Mouse (Mus musculus) heart, embryonic 14.5 days (tissue): Measurements from ENCODE around the gene Flot1. TPM values are rescaled to one million over a fixed set of nuclear protein-coding genes. Genes with fewer than 3 reads are reported as not detected.

ENCODE experiments used
- ATAC-seq: fragments of 200-750 bp; cut with Nextera tagmentation; 2 replicates; pipeline ENCODE4 v1.8.0; 2017; ENCODE audit warnings: low read depth, moderate TSS enrichment; ENCODE audit not compliant: insufficient number of reproducible peaks, insufficient read depth, low FRiP score
- H3K27ac ChIP-seq, 2 experiments: fragments of 200-500 bp in 1 of 2; fragments of 300-500 bp in 1 of 2; sonication (generic) in 1 of 2; replicated peaks in 1 of 2; 2 replicates each; pipeline ENCODE4 v1.5.1; 2012 to 2014; ENCODE audit warnings: low read depth in 2 of 2, low read length in 2 of 2, control low read depth in 1 of 2, mild to moderate bottlenecking in 1 of 2, mixed read lengths in 1 of 2; ENCODE audit not compliant: control insufficient read depth in 1 of 2, insufficient read depth in 1 of 2
- H3K27me3 ChIP-seq: fragments of 300-500 bp; sonication (generic); 2 replicates; pipeline ENCODE4 v1.6.1; 2014; ENCODE audit warnings: mild to moderate bottlenecking, low read length, control low read depth; ENCODE audit not compliant: control insufficient read depth, insufficient read depth
- H3K36me3 ChIP-seq: fragments of 300-500 bp; sonication (generic); 2 replicates; pipeline ENCODE4 v1.6.1; 2014; ENCODE audit warnings: mild to moderate bottlenecking, control low read depth, low read length, mixed read lengths; ENCODE audit not compliant: control insufficient read depth, insufficient read depth
- H3K4me1 ChIP-seq, 2 experiments: fragments of 200-500 bp in 1 of 2; fragments of 300-500 bp in 1 of 2; sonication (generic) in 1 of 2; 2 replicates each; pipeline ENCODE4 v1.6.1; 2012 to 2014; ENCODE audit warnings: low read length in 2 of 2, control low read depth in 1 of 2, mixed read lengths in 1 of 2; ENCODE audit not compliant: control insufficient read depth in 2 of 2, insufficient read depth in 2 of 2
- H3K4me2 ChIP-seq: fragments of 300-500 bp; sonication (generic); 2 replicates; pipeline ENCODE4 v1.6.1; 2014; ENCODE audit warnings: mild to moderate bottlenecking, low read length
- H3K4me3 ChIP-seq, 2 experiments: fragments of 200-500 bp in 1 of 2; fragments of 300-500 bp in 1 of 2; sonication (generic) in 1 of 2; 2 replicates each; pipeline ENCODE4 v1.5.1; 2012 to 2014; ENCODE audit warnings: low read length in 2 of 2, mild to moderate bottlenecking in 2 of 2, control low read depth in 1 of 2, low read depth in 1 of 2, moderate library complexity in 1 of 2; ENCODE audit not compliant: control insufficient read depth in 1 of 2, insufficient read depth in 1 of 2
- H3K9ac ChIP-seq: fragments of 300-500 bp; sonication (generic); 2 replicates; pipeline ENCODE4 v1.6.1; 2014; ENCODE audit warnings: mild to moderate bottlenecking, low read length
- H3K9me3 ChIP-seq: fragments of 300-500 bp; sonication (generic); 2 replicates; pipeline ENCODE4 v1.6.1; 2016; ENCODE audit warnings: low read length, control low read depth; ENCODE audit not compliant: control insufficient read depth
- WGBS: fragments of 180-500 bp; shearing (Covaris S2); extraction: QIAGEN DNeasy Blood & Tissue Kit; methylation state at CpG from one replicate; pipeline ENCODE4 v1.1.7; 2014; 5-methylcytosine and 5-hydroxymethylcytosine counted together
- polyA plus RNA-seq: library from polyadenylated mRNA; unstranded; fragments of >200 nt; fragmentation: Nextera tagmentation; extraction: Ambion mirVana; gene quantifications from 2 replicates; pipeline ENCODE4 v1.2.1, GENCODE M21; 2014

The Flot1 gene
- polyA plus RNA-seq, 1 experiment from 2014 or later = 93.7 TPM

- 14% methylated on average over 11 of the region's 11 CpGs for WGBS
- Histone ChIP-seq H3K9ac (peak overlapping the region; percentile 79), H3K27me3 (no peaks in the 10 kb centered on the region), H3K27ac (peak overlapping the region; percentile 84 to 91), H3K9me3 (no peaks in the 10 kb centered on the region), H3K4me1 (peaks cover 2 to 18% of the 10 kb centered on the region in 2 experiments; a peak in 3 of 4 replicates), H3K4me3 (peak overlapping the region; percentile 59 to 84), H3K4me2 (peak overlapping the region; percentile 75), H3K36me3 (peaks cover 31% of the 10 kb centered on the region)
- ATAC-seq = no peak
Measured at GRCm38 (mm10) chr17:35842006-35842405, 19.0 kb downstream of the Flot1 start.

- no peak for ATAC-seq
- no peak overlapping the region for H3K4me3 ChIP-seq
- WGBS = 96% methylated on average over 3 of the region's 3 CpGs
- H3K4me2 ChIP-seq = no peak overlapping the region
- no peak overlapping the region for H3K27ac ChIP-seq
- H3K4me1 ChIP-seq = peaks cover 2 to 18% of the 10 kb centered on the region in 2 experiments; a peak in 3 of 4 replicates
- H3K9me3 ChIP-seq = no peaks in the 10 kb centered on the region
- H3K9ac ChIP-seq = no peak overlapping the region
- H3K36me3 ChIP-seq = peaks cover 46% of the 10 kb centered on the region
- H3K27me3 ChIP-seq = no peaks in the 10 kb centered on the region
Measured at GRCm38 (mm10) chr17:35843514-35843913, 20.5 kb downstream of the Flot1 start.

DNA sequence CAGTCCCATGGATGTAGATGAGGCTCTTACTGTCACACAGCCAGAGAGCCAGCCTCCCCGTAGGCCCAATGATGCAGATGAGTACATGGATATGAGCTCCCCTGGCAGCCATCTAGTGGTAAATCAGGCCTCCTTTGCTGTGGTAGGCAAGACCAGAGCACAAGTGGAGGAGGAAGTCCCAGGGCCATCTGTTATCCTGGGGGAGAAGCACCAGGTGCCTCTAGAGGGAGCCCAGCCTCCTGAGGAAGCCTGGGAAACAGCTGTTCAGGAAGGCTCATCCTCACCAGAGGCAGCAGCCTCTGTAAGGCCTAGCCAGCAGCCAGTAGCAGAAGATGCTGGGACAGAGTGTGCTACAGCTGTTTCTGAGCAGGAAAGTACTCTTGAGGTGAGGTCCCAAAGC is 25.1 kb downstream of the Flot1 start:
- no peak overlapping the region for H3K9ac ChIP-seq
- H3K36me3 ChIP-seq = peaks cover 90% of the 10 kb centered on the region
- 59% methylated on average over 1 of the region's 1 CpGs for WGBS
- H3K27ac ChIP-seq = no peak overlapping the region
- ATAC-seq = no peak
- H3K4me2 ChIP-seq = no peak overlapping the region
- peaks cover 0 to 2% of the 10 kb centered on the region in 2 experiments; a peak in 2 of 4 replicates for H3K4me1 ChIP-seq
- H3K4me3 ChIP-seq = no peak overlapping the region
- H3K9me3 ChIP-seq = no peaks in the 10 kb centered on the region
- no peaks in the 10 kb centered on the region for H3K27me3 ChIP-seq

GRCm38 (mm10) chr17:35850974-35851373 is 27.9 kb downstream of the Flot1 start:
- no peaks in the 10 kb centered on the region for H3K27me3 ChIP-seq
- H3K27ac ChIP-seq = no peak overlapping the region
- ATAC-seq = no peak
- WGBS = 84% methylated on average over 3 of the region's 3 CpGs
- H3K36me3 ChIP-seq = peaks cover 95% of the 10 kb centered on the region
- no peak overlapping the region for H3K9ac ChIP-seq
- no peaks in the 10 kb centered on the region for H3K4me1 ChIP-seq
- H3K9me3 ChIP-seq = no peaks in the 10 kb centered on the region
- no peak overlapping the region for H3K4me2 ChIP-seq
- no peak overlapping the region for H3K4me3 ChIP-seq

DNA sequence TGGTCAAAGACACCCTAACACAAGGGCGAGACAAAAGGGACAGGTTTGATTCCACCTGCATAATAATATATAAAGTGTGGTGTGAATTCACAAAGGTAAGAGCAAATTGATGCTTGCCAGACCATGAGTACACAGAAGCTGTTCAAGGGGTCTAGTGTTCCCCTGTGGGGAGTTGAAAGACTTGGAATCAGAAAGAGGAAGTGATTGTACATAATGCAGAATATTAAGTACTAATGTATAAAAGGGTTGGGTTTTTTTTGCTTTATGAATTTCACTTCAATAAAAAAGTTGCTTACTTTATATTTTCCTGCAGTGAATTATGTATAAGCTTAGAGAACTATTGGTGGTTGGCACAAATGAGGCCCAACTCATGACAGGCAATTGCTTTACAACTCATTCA is 36.3 kb downstream of the Flot1 start:
- H3K36me3 ChIP-seq = peaks cover 45% of the 10 kb centered on the region
- no peak overlapping the region for H3K4me2 ChIP-seq

DNA sequence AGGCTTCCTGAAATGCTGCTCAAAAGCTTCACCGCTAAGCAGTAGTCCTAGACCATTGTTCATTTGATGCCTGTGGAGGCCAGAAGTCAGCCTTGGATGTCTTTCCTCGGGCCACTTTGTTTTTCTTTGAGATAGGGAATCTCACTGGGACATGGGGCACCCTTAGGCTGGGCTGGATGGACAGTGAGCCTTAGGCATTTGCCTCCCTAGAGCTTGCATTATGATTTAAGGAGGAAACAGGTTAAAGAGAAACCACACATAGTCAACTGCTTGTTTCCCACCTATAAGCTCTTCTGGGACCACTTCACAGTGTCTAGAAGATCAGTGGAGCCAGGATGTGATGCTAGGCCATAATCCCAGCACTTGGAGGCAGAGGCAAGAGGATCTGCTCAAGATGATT is 36.8 kb downstream of the Flot1 start:
- H3K36me3 ChIP-seq = peaks cover 41% of the 10 kb centered on the region
- no peaks in the 10 kb centered on the region for H3K9me3 ChIP-seq
- H3K27me3 ChIP-seq = no peaks in the 10 kb centered on the region
- peaks cover 5 to 13% of the 10 kb centered on the region in 2 experiments for H3K4me1 ChIP-seq
- H3K27ac ChIP-seq = no peak overlapping the region
- no peak overlapping the region for H3K4me3 ChIP-seq
- 35% methylated on average over 2 of the region's 2 CpGs for WGBS
- no peak overlapping the region for H3K4me2 ChIP-seq
- H3K9ac ChIP-seq = no peak overlapping the region
- no peak for ATAC-seq

More for the DNA sequence above, 36.3 kb downstream of the Flot1 start:
- WGBS = 93% methylated on average over 1 of the region's 1 CpGs
- Histone ChIP-seq H3K9ac (no peak overlapping the region), H3K27ac (no peak overlapping the region), H3K27me3 (no peaks in the 10 kb centered on the region), H3K4me1 (peaks cover 2 to 9% of the 10 kb centered on the region in 2 experiments; a peak in 3 of 4 replicates), H3K4me3 (no peak overlapping the region), H3K9me3 (no peaks in the 10 kb centered on the region)
- ATAC-seq = no peak

DNA sequence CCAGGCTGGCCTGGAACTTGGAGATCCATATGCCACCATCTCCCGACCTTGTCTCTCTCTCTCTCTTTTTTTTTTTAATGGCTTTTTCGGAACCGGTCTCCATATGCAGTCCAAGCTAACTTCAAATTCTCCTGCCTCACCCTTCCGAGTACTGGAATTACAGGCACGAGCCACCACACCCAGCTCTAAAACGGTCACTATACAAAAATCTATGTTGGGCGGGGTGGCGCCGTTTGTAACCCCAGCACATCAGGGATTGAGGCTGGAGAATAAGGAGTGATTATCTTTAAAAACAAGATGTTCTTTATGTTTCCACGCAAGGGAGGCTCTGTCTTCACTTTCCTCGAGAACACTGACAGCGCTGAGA is 37.8 kb downstream of the Flot1 start:
- ATAC-seq = peak; percentile 7; the same call in 1 of the 2 replicates
- Histone ChIP-seq H3K9ac (peak overlapping the region; percentile 84), H3K4me2 (peak overlapping the region; percentile 82), H3K36me3 (peaks cover 35% of the 10 kb centered on the region), H3K4me3 (peak overlapping the region; percentile 85 to 90), H3K4me1 (peaks cover 8 to 17% of the 10 kb centered on the region in 2 experiments), H3K27me3 (no peaks in the 10 kb centered on the region), H3K27ac (peak overlapping the region; percentile 50 to 95), H3K9me3 (no peaks in the 10 kb centered on the region)
- WGBS = 4% methylated on average over 12 of the region's 12 CpGs

- Histone ChIP-seq H3K9me3 (no peaks in the 10 kb centered on the region), H3K9ac (peak within 1 kb of the TSS; percentile 84), H3K27ac (peak within 1 kb of the TSS; percentile 93 to 95), H3K4me2 (peak within 1 kb of the TSS; percentile 82), H3K36me3 (peaks cover 30% of the 10 kb centered on the region), H3K27me3 (no peaks in the 10 kb centered on the region), H3K4me3 (peak within 1 kb of the TSS; percentile 85 to 90), H3K4me1 (peaks cover 8 to 17% of the 10 kb centered on the region in 2 experiments)
- ATAC-seq = peak; percentile 87
- under 1% methylated on average over 47 of the region's 47 CpGs for WGBS
Measured at GRCm38 (mm10) chr17:35861198-35861857, 38.3 kb downstream of the Flot1 start, which contains the start of gene Nrm. Gene Nrm (plus strand): TSS chr17:35861318.
